Mouse (Mus musculus): ENCODE data around the gene Ubqln4. TPM values are rescaled to one million over a fixed set of nuclear protein-coding genes. Genes with fewer than 3 reads are reported as not detected.

The Ubqln4 gene
- polyA plus RNA-seq, 1 experiment from 2014 or later: 73.4 TPM

DNA sequence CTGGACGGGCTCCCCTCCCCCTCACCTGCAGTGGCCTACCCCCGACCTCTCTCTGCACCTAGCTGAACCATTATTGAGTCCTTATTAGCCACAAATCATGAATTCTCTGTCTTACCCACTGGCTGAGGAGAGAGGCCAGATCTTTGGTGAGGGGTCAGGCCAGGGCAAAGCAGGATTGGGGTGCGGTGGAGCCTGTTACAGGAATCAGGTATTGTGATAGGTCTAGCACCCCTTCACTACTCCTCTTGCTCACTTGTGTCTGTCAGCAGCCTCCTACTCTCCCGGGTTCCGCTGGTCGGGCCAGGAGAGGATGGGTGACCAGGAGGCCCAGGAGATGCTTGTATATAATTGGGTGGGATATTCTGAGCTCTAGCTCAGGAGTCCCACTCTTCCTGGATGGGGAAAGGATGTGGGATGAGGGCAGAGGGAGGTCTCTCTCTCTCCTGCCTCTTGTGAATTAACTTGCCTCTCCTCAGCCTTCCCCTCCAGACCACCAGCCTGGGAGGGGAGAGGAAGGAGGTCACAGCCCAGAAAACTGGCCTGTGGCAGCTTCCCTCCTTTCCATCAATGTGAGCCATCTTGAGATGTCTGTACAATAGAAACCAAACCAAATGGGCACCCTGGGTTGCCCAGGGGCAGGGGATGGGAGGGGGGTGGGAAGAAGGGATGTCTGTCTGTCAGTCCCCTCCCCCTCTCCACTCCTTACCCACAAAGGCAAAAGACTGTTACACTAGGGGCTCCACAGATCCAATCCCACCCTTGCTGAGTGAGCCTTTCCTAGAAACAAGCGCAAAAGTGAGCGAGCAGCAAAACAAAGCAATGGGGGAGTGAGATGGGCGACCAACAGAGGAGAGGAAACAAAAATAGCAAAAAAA is 15.1 kb upstream of the Ubqln4 start:
- Histone ChIP-seq H3K27ac (peak overlapping the region; percentile 99), H3K36me3 (replicated peaks) (peaks cover 80% of the 10 kb centered on the region), H3K4me3 (peak overlapping the region; percentile 93), H3K9me3 (no peaks in the 10 kb centered on the region), H3K27me3 (ENCODE audit: poor library complexity, severe bottlenecking) (no peaks in the 10 kb centered on the region), H3K4me1 (peaks cover 96% of the 10 kb centered on the region)
- 13% methylated on average over 9 of the region's 9 CpGs for WGBS
- DNase-seq (ENCODE audit: extremely low spot score, low spot score): peak; percentile 57

- Histone ChIP-seq H3K9me3 (no peaks in the 10 kb centered on the region), H3K36me3 (replicated peaks) (peaks cover 71% of the 10 kb centered on the region), H3K27ac (peak overlapping the region; percentile 83), H3K27me3 (ENCODE audit: poor library complexity, severe bottlenecking) (no peaks in the 10 kb centered on the region), H3K4me3 (peak overlapping the region; percentile 38), H3K4me1 (peaks cover 89% of the 10 kb centered on the region)
- peak; percentile 71 for DNase-seq (ENCODE audit: extremely low spot score, low spot score)
- WGBS: under 1% methylated on average over 3 of the region's 3 CpGs
Measured at GRCm38 (mm10) chr3:88539397-88539796, 14.2 kb upstream of the Ubqln4 start.

DNA sequence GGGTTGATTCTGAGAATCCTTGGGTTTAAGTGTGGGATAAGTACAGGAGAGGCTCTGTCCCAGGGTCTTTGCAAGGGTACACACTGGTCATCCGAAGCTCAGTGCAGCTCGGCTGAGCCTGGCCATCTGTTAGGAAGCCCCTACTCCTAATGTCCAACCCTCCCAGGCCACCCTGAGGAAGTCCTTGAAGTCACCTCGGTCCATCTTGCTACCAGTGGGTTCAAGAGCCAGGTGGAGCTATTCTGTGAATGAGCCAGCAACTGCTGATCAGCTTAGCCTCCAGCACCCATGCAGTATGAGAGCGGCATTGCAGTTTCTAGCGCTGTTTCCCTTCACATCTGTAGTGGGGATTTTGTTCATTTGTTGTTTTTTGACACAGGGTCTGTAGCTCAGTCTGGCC is 13.5 kb upstream of the Ubqln4 start:
- Histone ChIP-seq H3K9me3 (no peaks in the 10 kb centered on the region), H3K4me3 (peak overlapping the region; percentile 38; the same call in 1 of the 2 replicates), H3K36me3 (replicated peaks) (peaks cover 64% of the 10 kb centered on the region), H3K27ac (peak overlapping the region; percentile 83), H3K27me3 (ENCODE audit: poor library complexity, severe bottlenecking) (no peaks in the 10 kb centered on the region), H3K4me1 (peaks cover 89% of the 10 kb centered on the region)
- 51% methylated on average over 5 of the region's 5 CpGs for WGBS
- DNase-seq (ENCODE audit: extremely low spot score, low spot score): no peak

- Histone ChIP-seq H3K36me3 (replicated peaks) (peaks cover 47% of the 10 kb centered on the region), H3K9me3 (no peaks in the 10 kb centered on the region), H3K4me3 (0 out of 2 replicates have a peak overlapping the region, but pooled peaks have one; percentile 11), H3K27me3 (ENCODE audit: poor library complexity, severe bottlenecking) (no peaks in the 10 kb centered on the region), H3K4me1 (peaks cover 78% of the 10 kb centered on the region), H3K27ac (peak overlapping the region; percentile 13; the same call in 1 of the 2 replicates)
- DNase-seq (ENCODE audit: extremely low spot score, low spot score): no peak
- WGBS: 79% methylated on average over 7 of the region's 7 CpGs
Measured at GRCm38 (mm10) chr3:88541622-88542401, 11.7 kb upstream of the Ubqln4 start.

- Histone ChIP-seq H3K27ac (no peak overlapping the region), H3K9me3 (no peaks in the 10 kb centered on the region), H3K4me3 (no peak overlapping the region), H3K4me1 (peaks cover 71% of the 10 kb centered on the region), H3K27me3 (ENCODE audit: poor library complexity, severe bottlenecking) (no peaks in the 10 kb centered on the region), H3K36me3 (replicated peaks) (peaks cover 40% of the 10 kb centered on the region)
- DNase-seq (ENCODE audit: extremely low spot score, low spot score): no peak
- 73% methylated on average over 4 of the region's 4 CpGs for WGBS
Measured at GRCm38 (mm10) chr3:88542486-88542885, 11.1 kb upstream of the Ubqln4 start.

DNA sequence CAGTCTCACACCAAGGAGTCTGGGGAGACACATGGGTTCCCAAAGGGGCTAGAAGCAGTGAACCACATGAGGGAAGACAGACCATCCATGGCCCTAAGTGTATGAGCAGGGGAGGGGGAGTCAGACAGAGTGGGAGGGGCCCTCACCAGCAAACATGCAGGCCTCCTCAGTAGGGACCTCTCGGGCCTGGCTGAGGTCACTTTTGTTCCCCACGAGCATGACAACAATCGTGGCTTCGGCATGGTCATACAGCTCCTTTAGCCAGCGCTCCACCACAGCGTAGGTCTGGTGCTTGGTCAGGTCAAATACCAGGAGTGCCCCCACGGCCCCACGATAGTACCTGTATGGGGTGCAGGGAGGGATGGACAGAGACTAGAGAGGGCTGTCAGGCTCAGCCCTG is 10.4 kb upstream of the Ubqln4 start:
- H3K4me1 ChIP-seq: peaks cover 67% of the 10 kb centered on the region
- no peaks in the 10 kb centered on the region for H3K27me3 ChIP-seq (ENCODE audit: poor library complexity, severe bottlenecking)
- 85% methylated on average over 8 of the region's 8 CpGs for WGBS
- peaks cover 34% of the 10 kb centered on the region for H3K36me3 ChIP-seq (replicated peaks)
- no peak overlapping the region for H3K27ac ChIP-seq
- H3K4me3 ChIP-seq: no peak overlapping the region
- DNase-seq (ENCODE audit: extremely low spot score, low spot score): no peak
- no peaks in the 10 kb centered on the region for H3K9me3 ChIP-seq

DNA sequence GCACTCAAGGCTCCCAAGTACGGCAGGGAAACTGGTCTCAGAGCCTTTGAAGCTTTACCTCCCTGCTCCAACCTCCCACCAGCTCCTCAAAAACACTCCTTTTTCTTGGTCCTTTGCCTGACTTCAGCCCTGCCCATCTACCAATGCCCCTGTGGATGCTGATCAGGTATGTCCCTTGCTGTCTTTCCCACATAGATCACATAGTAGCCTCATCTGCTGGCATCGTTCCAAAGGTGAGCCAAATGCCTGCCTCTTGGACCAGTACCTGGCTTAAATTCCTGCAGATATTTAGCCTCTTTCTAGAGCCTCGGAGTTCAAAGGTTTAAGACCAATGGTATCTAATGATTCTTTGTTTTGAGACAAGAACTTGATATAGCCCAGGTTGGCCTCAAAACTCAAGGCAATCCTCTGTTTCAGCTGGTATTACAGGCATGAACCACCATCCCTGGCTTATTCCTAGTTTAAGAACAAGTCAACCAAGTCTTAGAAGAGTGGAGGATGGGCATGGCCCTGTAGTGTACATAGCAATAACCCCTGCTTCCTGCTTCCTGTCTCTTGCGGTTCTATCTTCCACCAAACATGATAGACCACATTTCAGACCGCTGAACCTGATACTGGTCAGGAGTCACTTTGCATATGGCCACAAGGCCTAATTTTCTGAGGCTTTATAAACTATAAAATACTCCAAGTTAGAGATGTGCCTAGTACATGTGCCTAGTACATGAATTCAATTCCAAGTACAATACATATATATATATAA is 9.7 kb upstream of the Ubqln4 start:
- Histone ChIP-seq H3K9me3 (no peaks in the 10 kb centered on the region), H3K4me1 (peaks cover 66% of the 10 kb centered on the region), H3K36me3 (replicated peaks) (peaks cover 34% of the 10 kb centered on the region), H3K27ac (no peak overlapping the region), H3K4me3 (no peak overlapping the region), H3K27me3 (ENCODE audit: poor library complexity, severe bottlenecking) (no peaks in the 10 kb centered on the region)
- DNase-seq (ENCODE audit: extremely low spot score, low spot score): no peak
- WGBS: 83% methylated on average over 5 of the region's 5 CpGs

- peak overlapping the region; percentile 68 for H3K27ac ChIP-seq
- 32% methylated on average over 5 of the region's 5 CpGs for WGBS
- H3K36me3 ChIP-seq (replicated peaks): peaks cover 36% of the 10 kb centered on the region
- H3K27me3 ChIP-seq (ENCODE audit: poor library complexity, severe bottlenecking): no peaks in the 10 kb centered on the region
- peak overlapping the region; percentile 10; the same call in 1 of the 2 replicates for H3K4me3 ChIP-seq
- H3K9me3 ChIP-seq: no peaks in the 10 kb centered on the region
- no peak for DNase-seq (ENCODE audit: extremely low spot score, low spot score)
- H3K4me1 ChIP-seq: peaks cover 60% of the 10 kb centered on the region
Measured at GRCm38 (mm10) chr3:88544514-88544913, 9.0 kb upstream of the Ubqln4 start.

- Histone ChIP-seq H3K4me3 (peak overlapping the region; percentile 10; the same call in 1 of the 2 replicates), H3K4me1 (peaks cover 54% of the 10 kb centered on the region), H3K27ac (peak overlapping the region; percentile 68), H3K27me3 (ENCODE audit: poor library complexity, severe bottlenecking) (no peaks in the 10 kb centered on the region), H3K9me3 (no peaks in the 10 kb centered on the region), H3K36me3 (replicated peaks) (peaks cover 32% of the 10 kb centered on the region)
- no peak for DNase-seq (ENCODE audit: extremely low spot score, low spot score)
- WGBS: 71% methylated on average over 20 of the region's 20 CpGs
Measured at GRCm38 (mm10) chr3:88544955-88545591, 8.5 kb upstream of the Ubqln4 start.

DNA sequence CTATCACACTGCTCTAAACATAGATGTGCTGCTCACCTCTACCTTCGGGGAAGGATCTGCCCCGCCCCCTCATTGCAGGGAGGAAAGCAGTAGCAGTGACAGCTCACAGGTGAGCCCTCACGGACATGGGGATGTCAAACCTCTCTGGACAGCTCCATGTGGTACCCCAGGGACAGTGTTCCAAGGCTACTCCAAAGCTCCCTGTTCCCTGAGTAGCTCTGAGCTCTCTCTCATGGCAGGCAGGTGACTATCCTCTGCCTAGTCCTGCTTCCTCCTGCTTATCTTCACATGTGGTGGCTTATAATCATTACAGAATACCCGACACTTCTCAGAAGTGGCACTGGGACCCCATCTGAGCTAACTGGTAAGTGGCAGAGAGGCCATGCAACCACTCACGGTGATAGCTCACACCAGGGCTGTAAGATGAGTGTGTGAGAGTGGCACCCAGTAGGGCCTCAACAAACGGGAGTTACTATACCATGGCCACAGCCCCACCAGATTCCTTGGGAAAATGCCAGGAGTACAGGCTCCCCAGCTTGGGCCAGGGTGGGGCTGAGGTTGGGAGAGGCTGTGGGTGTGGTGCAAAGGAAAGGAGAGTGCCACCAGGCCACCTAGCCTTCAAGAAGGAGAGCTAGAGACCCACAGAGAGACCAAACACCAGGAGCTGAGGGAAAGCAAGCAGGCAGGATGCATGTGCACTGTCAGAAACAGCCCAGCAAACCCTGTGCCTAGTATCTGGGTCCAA is 6.7 kb upstream of the Ubqln4 start:
- H3K4me1 ChIP-seq: peaks cover 46% of the 10 kb centered on the region
- WGBS: 86% methylated on average over 6 of the region's 6 CpGs
- no peak overlapping the region for H3K4me3 ChIP-seq
- peaks cover 19% of the 10 kb centered on the region for H3K36me3 ChIP-seq (replicated peaks)
- no peak overlapping the region for H3K27ac ChIP-seq
- H3K27me3 ChIP-seq (ENCODE audit: poor library complexity, severe bottlenecking): no peaks in the 10 kb centered on the region
- no peaks in the 10 kb centered on the region for H3K9me3 ChIP-seq
- DNase-seq (ENCODE audit: extremely low spot score, low spot score): no peak

- H3K4me3 ChIP-seq: peak within 1 kb of the TSS; percentile 2; the same call in 1 of the 2 replicates
- DNase-seq (ENCODE audit: extremely low spot score, low spot score): no peak
- no peaks in the 10 kb centered on the region for H3K9me3 ChIP-seq
- WGBS: 44% methylated on average over 18 of the region's 18 CpGs
- H3K27ac ChIP-seq: no peak within 1 kb of the TSS
- no peaks in the 10 kb centered on the region for H3K27me3 ChIP-seq (ENCODE audit: poor library complexity, severe bottlenecking)
- peaks cover 42% of the 10 kb centered on the region for H3K4me1 ChIP-seq
- peaks cover 15% of the 10 kb centered on the region; the same call in 1 of the 2 replicates for H3K36me3 ChIP-seq (replicated peaks)
Measured at GRCm38 (mm10) chr3:88548180-88548917, 5.2 kb upstream of the Ubqln4 start, which contains the start of gene Rab25. Gene Rab25 (minus strand): TSS chr3:88548300.

Measured in forebrain, embryonic 10.5 days (tissue).